Mouse (Mus musculus) neural tube, embryonic 15.5 days (tissue): ENCODE data around the gene Dlgap1. TPM values are rescaled to one million over a fixed set of nuclear protein-coding genes. Genes with fewer than 3 reads are reported as not detected.
"Not testable (repeated sequence)": the region's sequence is repeated elsewhere in the genome, so short reads cannot be mapped to it uniquely, and the experiment has no call there.

Source experiments
- ATAC-seq: fragments of 200-750 bp; cut with Nextera tagmentation; 2 replicates; pipeline ENCODE4 v1.8.0; 2017; ENCODE audit warnings: mild to moderate bottlenecking, moderate TSS enrichment, moderate library complexity; ENCODE audit not compliant: low FRiP score
- H3K27ac ChIP-seq: fragments of 300-500 bp; sonication (generic); replicated peaks from 2 replicates; pipeline ENCODE4 v1.5.1; 2015; ENCODE audit warnings: mild to moderate bottlenecking, inconsistent platforms
- H3K27me3 ChIP-seq: fragments of 300-500 bp; sonication (generic); replicated peaks from 2 replicates; pipeline ENCODE4 v1.6.1; 2015; ENCODE audit warnings: inconsistent platforms
- H3K36me3 ChIP-seq: fragments of 300-500 bp; sonication (generic); 2 replicates; pipeline ENCODE4 v1.6.1; 2015; ENCODE audit warnings: inconsistent platforms
- H3K4me1 ChIP-seq: fragments of 300-500 bp; sonication (generic); 2 replicates; pipeline ENCODE4 v1.6.1; 2015; ENCODE audit warnings: inconsistent platforms
- H3K4me2 ChIP-seq: fragments of 300-500 bp; sonication (generic); 2 replicates; pipeline ENCODE4 v1.6.1; 2015; ENCODE audit warnings: inconsistent platforms, mild to moderate bottlenecking, moderate library complexity
- H3K4me3 ChIP-seq: fragments of 300-500 bp; sonication (generic); replicated peaks from 2 replicates; pipeline ENCODE4 v1.5.1; 2015; ENCODE audit warnings: mild to moderate bottlenecking, inconsistent platforms
- H3K9ac ChIP-seq: fragments of 300-500 bp; sonication (generic); replicated peaks from 2 replicates; pipeline ENCODE4 v1.6.1; 2015; ENCODE audit warnings: mild to moderate bottlenecking, inconsistent platforms
- H3K9me3 ChIP-seq: fragments of 300-500 bp; sonication (generic); replicated peaks from 2 replicates; pipeline ENCODE4 v1.6.1; 2016; ENCODE audit warnings: inconsistent platforms
- WGBS: fragments of 180-500 bp; shearing (Covaris S2); methylation state at CpG from one replicate; pipeline ENCODE4 v1.1.7; 2015; ENCODE audit warnings: mixed read lengths; 5-methylcytosine and 5-hydroxymethylcytosine counted together
- polyA plus RNA-seq: library from polyadenylated mRNA; unstranded; fragments of >200 nt; fragmentation: Nextera tagmentation; extraction: Ambion mirVana; gene quantifications from 2 replicates; pipeline ENCODE4 v1.2.1, GENCODE M21; 2015

Dlgap1 gene
- polyA plus RNA-seq, 1 experiment from 2014 or later: 42.6 TPM

DNA sequence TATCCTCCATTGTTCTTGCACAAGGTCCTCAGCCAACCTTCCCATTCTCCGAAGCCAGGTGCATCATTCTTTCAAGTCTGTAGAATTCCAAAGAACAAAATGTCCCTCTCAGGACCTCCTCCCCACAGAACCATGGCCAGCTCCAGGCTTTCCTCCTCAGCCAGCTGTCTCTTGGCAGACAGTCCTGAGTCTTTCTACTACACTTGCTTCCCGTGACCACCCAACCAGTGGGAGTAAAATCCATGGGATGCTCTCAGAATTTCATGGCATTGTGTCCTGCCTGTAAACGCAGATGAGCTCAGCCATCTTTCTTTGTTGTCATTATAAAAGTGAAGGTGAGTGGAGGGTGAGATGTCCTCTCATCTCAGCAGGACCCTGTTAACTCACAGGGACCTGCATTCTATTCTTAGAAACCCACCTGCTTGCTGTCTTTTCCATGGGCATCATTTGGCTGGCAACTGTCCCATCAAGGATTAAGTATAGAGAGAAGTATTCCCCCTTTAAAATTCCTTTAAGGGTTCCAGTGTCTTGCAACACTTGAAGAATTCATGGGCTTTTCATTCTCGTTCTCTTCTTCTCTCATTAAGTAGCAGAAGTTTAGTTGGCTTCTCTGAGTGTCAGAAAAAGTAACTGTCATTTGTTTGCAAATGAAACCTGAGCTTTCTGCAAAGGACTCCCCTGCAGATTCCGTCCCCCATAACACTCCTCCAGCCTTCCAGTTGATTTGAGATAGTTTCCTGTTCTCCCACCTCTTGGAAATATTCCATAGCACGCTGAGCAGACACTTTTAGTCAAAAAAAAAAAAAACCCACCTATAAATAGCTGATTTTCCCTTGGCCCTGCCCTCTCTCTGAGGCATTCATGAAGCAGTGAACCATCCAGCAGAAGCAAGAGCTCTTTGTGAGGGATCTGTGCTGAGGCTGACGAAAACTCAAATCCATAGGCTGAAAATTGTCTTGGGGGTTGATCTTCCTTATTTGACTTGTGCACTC is 559.6 kb downstream of the Dlgap1 start:
- H3K4me3 ChIP-seq: no peak overlapping the region
- no peak overlapping the region for H3K9ac ChIP-seq
- no peak for ATAC-seq
- 62% methylated on average over 7 of the region's 7 CpGs for WGBS
- H3K36me3 ChIP-seq: no peaks in the 10 kb centered on the region
- no peak overlapping the region for H3K27ac ChIP-seq
- H3K4me1 ChIP-seq: 0 out of 2 replicates have a peak, but pooled peaks cover 3% of the 10 kb centered on the region
- no peaks in the 10 kb centered on the region for H3K27me3 ChIP-seq
- H3K9me3 ChIP-seq: no peaks in the 10 kb centered on the region
- H3K4me2 ChIP-seq: no peak overlapping the region

DNA sequence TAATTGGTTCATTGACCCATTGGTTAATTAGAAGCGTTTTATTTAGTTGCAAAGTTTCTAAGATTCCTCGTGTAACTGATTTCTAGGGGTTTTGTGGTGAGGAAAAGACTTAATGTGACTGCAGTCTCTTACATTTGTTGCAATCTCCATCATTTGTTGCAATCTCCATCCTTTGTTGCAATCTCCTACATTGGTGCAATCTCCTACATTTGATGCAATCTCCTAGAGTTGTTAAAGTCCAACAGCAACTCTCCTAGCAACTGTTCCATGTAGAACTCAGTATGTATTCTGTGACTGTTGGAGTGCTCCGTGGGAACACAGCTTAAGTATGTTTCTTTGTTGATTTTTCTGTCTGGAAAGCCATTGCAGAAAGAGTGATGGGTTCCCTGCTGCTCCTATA is 565.4 kb downstream of the Dlgap1 start:
- Histone ChIP-seq H3K9ac (no peak overlapping the region), H3K4me3 (no peak overlapping the region), H3K4me1 (no peaks in the 10 kb centered on the region), H3K36me3 (no peaks in the 10 kb centered on the region), H3K9me3 (no peaks in the 10 kb centered on the region), H3K4me2 (no peak overlapping the region), H3K27ac (no peak overlapping the region), H3K27me3 (no peaks in the 10 kb centered on the region)
- WGBS: 68% methylated on average over 3 of the region's 3 CpGs
- no peak for ATAC-seq

DNA sequence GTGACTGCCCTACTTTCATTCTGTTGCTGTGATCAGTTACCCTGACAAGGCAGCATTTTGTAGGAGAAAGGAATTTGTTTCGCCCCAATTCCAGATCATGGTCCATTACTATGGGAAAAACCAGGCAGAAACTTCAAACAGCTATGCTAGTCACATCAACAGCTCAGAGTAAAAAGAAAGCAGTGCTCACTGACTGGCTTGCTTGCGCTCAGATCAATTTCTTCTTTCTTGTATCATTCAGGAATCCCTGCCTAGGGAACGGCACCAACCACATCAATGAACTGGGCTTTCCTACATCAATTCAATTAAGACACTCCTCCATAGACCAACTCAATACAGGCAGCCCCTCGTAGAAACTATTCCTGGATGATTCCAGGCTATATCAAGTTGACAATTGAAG is 572.9 kb downstream of the Dlgap1 start:
- Histone ChIP-seq H3K9ac (no peak overlapping the region), H3K4me2 (no peak overlapping the region), H3K4me1 (no peaks in the 10 kb centered on the region), H3K36me3 (no peaks in the 10 kb centered on the region), H3K27me3 (no peaks in the 10 kb centered on the region), H3K27ac (no peak overlapping the region), H3K9me3 (no peaks in the 10 kb centered on the region), H3K4me3 (no peak overlapping the region)
- WGBS: 81% methylated on average over 4 of the region's 4 CpGs
- ATAC-seq: no peak

DNA sequence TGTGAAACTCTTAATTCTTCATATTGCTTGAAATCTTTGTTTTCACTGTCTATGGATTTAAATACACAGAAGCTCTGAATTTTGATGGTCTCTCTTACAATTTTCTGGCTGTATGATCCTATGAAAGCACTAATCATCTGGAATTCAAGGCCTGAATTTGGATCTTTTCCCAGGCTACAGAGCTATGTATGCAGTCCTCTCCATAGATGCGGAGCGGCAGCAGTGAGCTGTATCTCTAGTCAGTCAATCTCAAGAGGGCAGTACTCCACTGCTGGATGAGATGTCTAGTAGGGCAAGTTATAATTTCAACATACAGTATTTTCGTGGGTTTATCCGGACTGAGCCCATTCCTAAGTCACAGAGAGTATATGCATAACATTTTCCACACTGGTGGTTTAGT is 581.9 kb downstream of the Dlgap1 start:
- H3K9me3 ChIP-seq: no peaks in the 10 kb centered on the region
- no peak for ATAC-seq
- no peaks in the 10 kb centered on the region for H3K4me1 ChIP-seq
- no peaks in the 10 kb centered on the region for H3K36me3 ChIP-seq
- 87% methylated on average over 4 of the region's 4 CpGs for WGBS
- no peak overlapping the region for H3K9ac ChIP-seq
- H3K27me3 ChIP-seq: no peaks in the 10 kb centered on the region
- no peak overlapping the region for H3K27ac ChIP-seq
- H3K4me2 ChIP-seq: no peak overlapping the region
- no peak overlapping the region for H3K4me3 ChIP-seq

DNA sequence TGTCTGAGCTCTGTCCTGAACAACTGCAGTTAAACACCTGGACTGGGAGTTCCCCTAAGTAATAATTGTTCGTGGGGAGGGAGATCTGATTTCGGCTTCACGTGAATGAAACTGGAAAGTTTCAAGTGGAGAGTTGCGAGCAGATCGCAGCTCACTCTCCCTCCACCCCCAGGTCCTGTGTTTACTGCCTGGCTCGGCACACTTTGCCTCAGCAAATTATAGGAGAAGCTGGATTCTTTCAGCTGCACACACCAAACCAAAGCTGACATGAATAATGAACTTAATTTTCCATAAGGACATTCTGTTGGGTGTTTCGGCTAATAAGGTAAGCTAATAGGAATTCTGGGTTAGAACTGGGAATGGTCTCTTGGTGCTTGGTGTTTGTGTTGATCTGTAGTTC is 592.7 kb downstream of the Dlgap1 start:
- H3K27me3 ChIP-seq: no peaks in the 10 kb centered on the region
- H3K36me3 ChIP-seq: no peaks in the 10 kb centered on the region
- 0 out of 2 replicates have a peak overlapping the region, but pooled peaks have one; percentile 9 for H3K27ac ChIP-seq
- H3K9ac ChIP-seq: no peak overlapping the region
- H3K9me3 ChIP-seq: no peaks in the 10 kb centered on the region
- peaks cover 6% of the 10 kb centered on the region; the same call in 1 of the 2 replicates for H3K4me1 ChIP-seq
- H3K4me3 ChIP-seq: no peak overlapping the region
- no peak for ATAC-seq
- no peak overlapping the region for H3K4me2 ChIP-seq
- WGBS: 71% methylated on average over 7 of the region's 7 CpGs

DNA sequence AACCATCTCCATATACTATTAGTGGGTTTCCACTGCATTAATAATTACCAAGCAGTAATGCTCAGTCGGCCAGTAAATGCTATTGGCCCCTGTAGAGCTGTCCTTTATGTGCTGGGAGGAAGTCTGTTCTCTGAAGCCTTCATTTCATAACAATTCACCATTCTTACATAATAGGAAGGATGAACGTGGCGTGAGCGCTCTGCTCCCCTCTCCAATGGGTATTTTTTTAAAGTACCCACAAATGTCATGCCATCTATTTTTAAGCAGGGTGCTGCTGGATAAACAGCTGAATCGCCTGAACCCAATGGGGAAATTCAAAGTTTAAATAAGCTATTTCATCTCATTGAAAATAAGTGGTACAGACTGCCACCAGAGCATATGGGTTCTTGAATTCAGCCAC is 602.0 kb downstream of the Dlgap1 start:
- H3K27me3 ChIP-seq: no peaks in the 10 kb centered on the region
- H3K4me2 ChIP-seq: no peak overlapping the region
- WGBS: 57% methylated on average over 5 of the region's 5 CpGs
- H3K9me3 ChIP-seq: no peaks in the 10 kb centered on the region
- no peak overlapping the region for H3K27ac ChIP-seq
- H3K4me3 ChIP-seq: no peak overlapping the region
- 0 out of 2 replicates have a peak, but pooled peaks cover 10% of the 10 kb centered on the region for H3K4me1 ChIP-seq
- no peak overlapping the region for H3K9ac ChIP-seq
- ATAC-seq: no peak
- no peaks in the 10 kb centered on the region for H3K36me3 ChIP-seq

DNA sequence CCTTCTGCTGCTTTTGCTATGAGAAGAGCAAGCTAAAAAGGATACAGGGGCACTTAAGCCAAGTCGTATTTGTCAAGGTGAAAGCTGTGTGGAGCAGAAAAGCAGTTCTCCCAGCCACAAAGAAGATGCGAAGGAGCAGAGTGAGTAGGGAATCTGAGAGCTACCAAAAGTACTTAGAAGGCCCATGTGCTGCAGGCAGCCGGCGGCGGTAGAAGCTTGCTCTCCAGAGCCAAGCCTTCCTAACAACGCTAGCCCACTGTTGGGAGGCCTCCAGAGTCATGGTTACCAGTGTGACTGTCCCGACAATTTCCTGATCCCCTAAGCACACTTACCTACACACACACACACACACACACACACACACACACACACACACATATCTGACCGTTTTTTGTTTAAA is 614.2 kb downstream of the Dlgap1 start:
- Histone ChIP-seq H3K4me2 (no peak overlapping the region), H3K4me1 (no peaks in the 10 kb centered on the region), H3K27ac (no peak overlapping the region), H3K4me3 (no peak overlapping the region), H3K27me3 (no peaks in the 10 kb centered on the region), H3K9me3 (no peaks in the 10 kb centered on the region), H3K36me3 (no peaks in the 10 kb centered on the region), H3K9ac (no peak overlapping the region)
- WGBS: 70% methylated on average over 8 of the region's 8 CpGs
- ATAC-seq: no peak

DNA sequence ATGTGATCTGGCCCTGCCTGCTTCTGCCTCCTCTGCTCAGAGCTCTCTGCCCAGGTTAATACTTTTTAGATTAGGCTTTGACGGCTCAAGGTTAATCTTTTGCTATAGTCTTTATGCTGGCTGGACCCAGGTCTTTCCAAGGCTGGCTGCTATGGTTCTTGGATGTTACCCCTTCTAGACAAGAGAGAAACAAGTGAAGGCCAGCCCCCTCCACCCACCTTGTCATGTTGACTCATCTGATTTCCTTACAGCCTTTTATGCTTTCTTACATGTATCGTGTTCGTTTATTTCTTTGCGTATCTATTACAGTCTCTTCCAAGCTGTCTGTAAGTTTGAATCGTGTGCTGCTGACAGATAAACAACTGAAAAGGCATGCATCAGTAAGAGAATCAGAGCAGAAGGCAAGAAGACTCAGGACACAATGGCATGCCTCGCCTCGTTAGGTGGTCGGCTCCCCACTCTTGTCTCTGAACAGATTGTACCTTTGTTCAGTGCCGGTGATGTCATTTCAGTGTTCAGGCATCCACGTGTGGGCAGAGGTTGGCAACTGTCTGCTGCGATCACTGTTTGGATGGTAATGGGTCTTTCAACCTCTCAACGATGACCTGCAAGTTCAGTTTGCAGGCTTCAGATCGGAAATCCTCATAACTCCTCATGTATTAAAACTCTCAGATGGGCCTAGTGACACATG is 618.0 kb downstream of the Dlgap1 start:
- H3K27ac ChIP-seq: no peak overlapping the region
- no peak overlapping the region for H3K4me3 ChIP-seq
- WGBS: 76% methylated on average over 13 of the region's 13 CpGs
- H3K27me3 ChIP-seq: no peaks in the 10 kb centered on the region
- H3K36me3 ChIP-seq: no peaks in the 10 kb centered on the region
- H3K4me2 ChIP-seq: no peak overlapping the region
- no peaks in the 10 kb centered on the region for H3K4me1 ChIP-seq
- ATAC-seq: no peak
- H3K9me3 ChIP-seq: no peaks in the 10 kb centered on the region
- no peak overlapping the region for H3K9ac ChIP-seq

DNA sequence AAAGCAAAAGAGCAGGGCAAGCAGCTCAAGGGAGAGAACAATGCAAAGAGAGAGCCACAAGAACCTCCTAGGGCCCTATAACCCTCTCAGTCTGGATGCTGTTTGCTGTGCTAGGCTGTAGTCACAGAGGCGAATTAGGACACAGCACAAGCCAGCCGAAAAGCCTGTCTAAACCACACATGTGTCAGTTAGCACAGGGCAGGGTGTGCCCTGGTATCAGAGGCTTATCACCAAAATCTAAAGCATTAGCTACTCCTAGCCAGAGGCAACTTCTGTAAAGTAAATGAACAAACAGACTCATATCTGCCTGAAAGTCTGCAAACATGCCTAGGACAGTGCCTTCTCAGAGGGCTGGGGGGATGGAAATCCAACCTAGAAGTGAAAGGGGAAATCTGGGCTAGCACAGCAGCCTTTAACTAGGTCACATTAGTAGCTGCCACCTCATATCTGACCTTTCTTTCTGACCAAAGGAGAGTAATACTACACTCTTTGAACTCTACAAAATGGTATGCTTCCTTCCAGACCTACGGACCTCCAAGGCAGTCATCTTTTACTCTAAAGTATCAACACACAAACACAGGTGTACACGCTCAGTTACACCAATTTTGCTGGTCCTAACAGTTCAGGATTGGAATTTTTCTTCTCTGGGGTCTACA is 619.2 kb downstream of the Dlgap1 start:
- 91% methylated on average over 2 of the region's 4 CpGs for WGBS
- not testable (repeated sequence) for H3K9me3 ChIP-seq, H3K27ac ChIP-seq, H3K27me3 ChIP-seq, H3K4me1 ChIP-seq, H3K4me2 ChIP-seq, H3K36me3 ChIP-seq, H3K4me3 ChIP-seq, H3K9ac ChIP-seq, ATAC-seq

DNA sequence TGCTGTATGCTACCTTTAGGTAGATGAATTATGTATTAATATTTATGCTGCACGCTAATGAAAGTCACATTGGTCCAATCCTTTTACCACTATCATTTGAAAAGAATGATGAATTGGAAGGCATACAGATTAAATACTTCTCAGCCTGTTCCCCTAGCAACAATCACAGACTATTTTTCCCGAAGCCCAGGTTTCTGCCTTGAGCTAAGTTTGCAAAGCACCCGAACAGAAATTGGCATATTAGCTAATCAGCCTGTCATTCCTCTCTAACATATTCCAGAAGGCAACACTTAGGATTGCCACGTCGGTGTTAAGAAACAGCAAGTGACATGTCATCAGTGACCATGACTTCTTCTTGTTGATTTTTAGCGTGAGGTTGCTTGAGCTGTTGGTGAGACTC is 619.8 kb downstream of the Dlgap1 start:
- 70% methylated on average over 6 of the region's 6 CpGs for WGBS
- 0 out of 2 replicates have a peak, but pooled peaks cover 2% of the 10 kb centered on the region for H3K36me3 ChIP-seq
- no peak for ATAC-seq

DNA sequence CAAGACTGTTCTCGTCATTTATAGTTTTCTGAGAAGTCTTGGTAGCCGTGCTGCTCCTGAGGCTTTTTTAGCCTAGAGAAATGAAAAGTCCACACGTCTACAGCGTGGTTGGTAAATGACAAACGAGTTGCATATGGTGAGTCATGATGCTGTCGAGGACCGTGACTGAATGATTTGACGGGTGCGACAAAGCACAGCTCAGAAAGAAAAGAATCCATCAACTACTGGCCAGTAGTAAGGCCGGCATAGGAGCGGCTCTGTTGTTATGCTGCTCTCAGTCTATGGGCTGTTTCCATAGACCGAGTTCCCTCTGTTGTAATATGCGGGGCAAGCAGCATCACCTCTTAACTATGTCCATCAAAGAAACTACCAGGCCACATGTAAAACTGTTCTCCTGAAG is 620.3 kb downstream of the Dlgap1 start:
- 0 out of 2 replicates have a peak, but pooled peaks cover 2% of the 10 kb centered on the region for H3K36me3 ChIP-seq
- no peak overlapping the region for H3K27ac ChIP-seq
- H3K9me3 ChIP-seq: no peaks in the 10 kb centered on the region
- H3K4me3 ChIP-seq: no peak overlapping the region
- no peaks in the 10 kb centered on the region for H3K4me1 ChIP-seq
- H3K27me3 ChIP-seq: no peaks in the 10 kb centered on the region
- no peak for ATAC-seq
- 44% methylated on average over 13 of the region's 13 CpGs for WGBS
- no peak overlapping the region for H3K4me2 ChIP-seq
- no peak overlapping the region for H3K9ac ChIP-seq

More for the DNA sequence above, 619.8 kb downstream of the Dlgap1 start:
- Histone ChIP-seq H3K27ac (no peak overlapping the region), H3K9ac (no peak overlapping the region), H3K4me1 (no peaks in the 10 kb centered on the region), H3K4me3 (no peak overlapping the region), H3K9me3 (no peaks in the 10 kb centered on the region), H3K4me2 (no peak overlapping the region), H3K27me3 (no peaks in the 10 kb centered on the region)
